Mouse (Mus musculus) small intestine, adult 2 months (tissue): ENCODE measurements at regions not wholly inside any gene's neighbourhood (a gene's known extent, or its start where the extent isn't known, plus 50 kb on each side); places are given as distances from the start of the nearest gene placed in this dataset.

Source experiments
- H3K27ac ChIP-seq: fragments of 200-500 bp; 2 replicates; pipeline ENCODE4 v1.5.1; 2012; ENCODE audit warnings: low read depth, low read length, control low read depth, inconsistent platforms; ENCODE audit not compliant: insufficient read depth
- H3K27me3 ChIP-seq: fragments of 200-500 bp; 2 replicates; pipeline ENCODE4 v1.6.1; 2012; ENCODE audit warnings: mild to moderate bottlenecking, moderate library complexity, low read length, inconsistent platforms; ENCODE audit not compliant: control insufficient read depth, insufficient read depth
- H3K36me3 ChIP-seq: fragments of 200-500 bp; 2 replicates; pipeline ENCODE4 v1.6.1; 2012; ENCODE audit warnings: mild to moderate bottlenecking, low read length, control low read depth, inconsistent platforms; ENCODE audit not compliant: control insufficient read depth, insufficient read depth
- H3K4me1 ChIP-seq: fragments of 200-500 bp; 2 replicates; pipeline ENCODE4 v1.6.1; 2012; ENCODE audit warnings: low read length, inconsistent platforms, mixed read lengths; ENCODE audit not compliant: control insufficient read depth, insufficient read depth, insufficient read length
- H3K4me3 ChIP-seq: fragments of 200-500 bp; 2 replicates; pipeline ENCODE4 v1.5.1; 2012; ENCODE audit warnings: low read depth, mild to moderate bottlenecking, control low read depth, inconsistent platforms, low read length, moderate library complexity
- CTCF ChIP-seq: fragments of 200-500 bp; IDR thresholded peaks from 2 replicates; pipeline ENCODE4 v1.5.1; 2012; ENCODE audit warnings: low read depth, mild to moderate bottlenecking, control low read depth, inconsistent platforms, low read length, moderate library complexity, mixed read lengths; ENCODE audit not compliant: insufficient replicate concordance, insufficient read length; ENCODE audit errors: extremely low read depth
- POLR2A ChIP-seq: fragments of 200-500 bp; IDR thresholded peaks from 2 replicates; pipeline ENCODE4 v1.6.1; 2012; ENCODE audit warnings: low read depth, mild to moderate bottlenecking, control low read depth, inconsistent platforms, low read length, moderate library complexity
- WGBS: fragments of 180-500 bp; shearing (Covaris S2); methylation state at CpG from one replicate; pipeline ENCODE4 v1.1.7; 2018; 5-methylcytosine and 5-hydroxymethylcytosine counted together

- no peak for TF ChIP-seq POLR2A
- TF ChIP-seq CTCF: no peak
- WGBS: 85% methylated on average over 10 of the region's 10 CpGs
- Histone ChIP-seq H3K27ac (no peak overlapping the region), H3K4me1 (no peaks in the 10 kb centered on the region), H3K36me3 (no peaks in the 10 kb centered on the region), H3K27me3 (no peaks in the 10 kb centered on the region), H3K4me3 (no peak overlapping the region)
These were observed 965.9 kb upstream of the A1bg start for GRCm38 (mm10) chr15:61888569-61889326.

- TF ChIP-seq POLR2A (no peak), CTCF (no peak)
- Histone ChIP-seq H3K27ac (no peak overlapping the region), H3K27me3 (no peaks in the 10 kb centered on the region), H3K4me1 (no peaks in the 10 kb centered on the region), H3K4me3 (no peak overlapping the region), H3K36me3 (no peaks in the 10 kb centered on the region)
- WGBS: 74% methylated on average over 3 of the region's 3 CpGs
These were observed 956.6 kb upstream of the A1bg start for GRCm38 (mm10) chr15:61879408-61879807.

GRCm38 (mm10) chr15:61873047-61873446, 950.2 kb upstream of the A1bg start:
- no peak overlapping the region for H3K27ac ChIP-seq
- no peak for TF ChIP-seq CTCF
- TF ChIP-seq POLR2A: no peak
- 27% methylated on average over 2 of the region's 2 CpGs for WGBS
- no peaks in the 10 kb centered on the region for H3K27me3 ChIP-seq
- H3K4me1 ChIP-seq: no peaks in the 10 kb centered on the region
- H3K36me3 ChIP-seq: no peaks in the 10 kb centered on the region
- H3K4me3 ChIP-seq: no peak overlapping the region

GRCm38 (mm10) chr15:61860759-61861158, 937.9 kb upstream of the A1bg start:
- H3K4me1 ChIP-seq: peaks cover 3% of the 10 kb centered on the region; the same call in 1 of the 2 replicates
- no peaks in the 10 kb centered on the region for H3K36me3 ChIP-seq
- H3K27ac ChIP-seq: no peak overlapping the region
- no peaks in the 10 kb centered on the region for H3K27me3 ChIP-seq
- no peak overlapping the region for H3K4me3 ChIP-seq
- 81% methylated on average over 6 of the region's 6 CpGs for WGBS
- no peak for TF ChIP-seq CTCF
- no peak for TF ChIP-seq POLR2A

GRCm38 (mm10) chr15:61855880-61856279, 933.1 kb upstream of the A1bg start:
- H3K27me3 ChIP-seq: no peaks in the 10 kb centered on the region
- H3K36me3 ChIP-seq: no peaks in the 10 kb centered on the region
- H3K27ac ChIP-seq: no peak overlapping the region
- TF ChIP-seq POLR2A (no peak), CTCF (no peak)
- no peak overlapping the region for H3K4me3 ChIP-seq
- peaks cover 3% of the 10 kb centered on the region; the same call in 1 of the 2 replicates for H3K4me1 ChIP-seq
- 92% methylated on average over 2 of the region's 2 CpGs for WGBS

GRCm38 (mm10) chr15:61812671-61813070, 889.9 kb upstream of the A1bg start:
- TF ChIP-seq POLR2A (no peak), CTCF (no peak)
- Histone ChIP-seq H3K36me3 (no peaks in the 10 kb centered on the region), H3K4me1 (no peaks in the 10 kb centered on the region), H3K27me3 (no peaks in the 10 kb centered on the region), H3K27ac (no peak overlapping the region), H3K4me3 (no peak overlapping the region)
- 85% methylated on average over 2 of the region's 2 CpGs for WGBS

GRCm38 (mm10) chr15:61805379-61805778, 882.6 kb upstream of the A1bg start:
- Histone ChIP-seq H3K27me3 (no peaks in the 10 kb centered on the region), H3K4me1 (peaks cover 4% of the 10 kb centered on the region), H3K4me3 (no peak overlapping the region), H3K36me3 (no peaks in the 10 kb centered on the region), H3K27ac (no peak overlapping the region)
- 22% methylated on average over 2 of the region's 2 CpGs for WGBS
- TF ChIP-seq POLR2A: no peak
- no peak for TF ChIP-seq CTCF
